Mouse (Mus musculus): ENCODE results near the gene Ksr1. TPM values are rescaled to one million over a fixed set of nuclear protein-coding genes. Genes with fewer than 3 reads are reported as not detected.

The Ksr1 gene
- polyA plus RNA-seq, 1 experiment from 2014 or later: 5.8 TPM

DNA sequence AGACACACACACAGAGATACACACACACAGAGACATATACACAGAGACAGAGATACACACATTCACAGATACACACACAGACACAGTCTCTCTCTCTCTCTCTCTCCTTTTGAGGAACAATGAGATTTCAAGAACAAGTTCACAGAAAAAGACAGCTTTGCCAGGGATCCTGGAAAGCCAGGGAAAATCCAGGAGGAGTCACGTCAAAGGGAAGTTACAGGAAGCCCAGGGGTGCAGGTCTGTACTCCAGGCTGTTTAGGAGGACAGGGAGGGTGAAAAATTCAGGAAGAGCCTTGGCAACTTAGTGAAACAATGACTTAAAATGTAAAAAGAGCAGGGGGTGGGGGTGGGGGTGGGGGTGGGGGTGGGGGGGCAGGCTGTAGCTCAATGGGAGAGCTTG is 56.5 kb downstream of the Ksr1 start:
- H3K4me2 ChIP-seq (ENCODE audit: low read length): no peak overlapping the region
- H3K27ac ChIP-seq (replicated peaks; ENCODE audit: low read depth, low read length): no peak overlapping the region
- no peaks in the 10 kb centered on the region for H3K4me1 ChIP-seq (ENCODE audit: control insufficient read depth, insufficient read depth, low read length)
- no peaks in the 10 kb centered on the region for H3K27me3 ChIP-seq (ENCODE audit: control insufficient read depth, insufficient read depth, low read length)
- H3K9ac ChIP-seq (replicated peaks; ENCODE audit: low read length): no peak overlapping the region
- no peak for ATAC-seq (ENCODE audit: low FRiP score, low TSS enrichment)
- no peaks in the 10 kb centered on the region for H3K36me3 ChIP-seq (ENCODE audit: control insufficient read depth, insufficient read depth, low read length)
- no peaks in the 10 kb centered on the region for H3K9me3 ChIP-seq (ENCODE audit: control insufficient read depth, low read length)
- 52% methylated on average over 1 of the region's 1 CpGs for WGBS
- no peak for DNase-seq
- no peak overlapping the region for H3K4me3 ChIP-seq (replicated peaks; ENCODE audit: low read depth, low read length)

DNA sequence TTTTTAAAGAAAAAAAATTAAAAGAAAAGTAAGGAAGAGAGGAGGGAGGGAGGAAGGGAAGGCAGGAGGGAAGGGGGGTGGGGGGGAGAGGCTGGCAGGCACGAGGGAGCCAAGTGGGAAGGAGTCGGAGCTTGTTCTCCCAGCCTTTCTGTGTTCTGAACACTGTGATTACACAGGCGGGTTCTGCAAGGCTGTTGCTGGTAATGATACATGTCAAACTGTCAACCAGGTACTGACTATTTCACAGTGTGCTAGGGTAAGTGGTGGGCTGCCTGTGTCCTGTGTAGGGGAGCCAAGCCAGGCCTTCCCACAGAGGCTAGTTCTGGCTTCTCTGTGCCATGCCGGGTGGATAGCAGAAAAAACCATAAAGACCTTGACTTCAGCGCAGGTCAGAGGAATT is 57.2 kb downstream of the Ksr1 start:
- DNase-seq (no peak), ATAC-seq (ENCODE audit: low FRiP score, low TSS enrichment) (no peak)
- H3K9ac ChIP-seq (replicated peaks; ENCODE audit: low read length): no peak overlapping the region; the same call in 1 of the 2 replicates
- no peak overlapping the region for H3K27ac ChIP-seq (replicated peaks; ENCODE audit: low read depth, low read length)
- H3K4me2 ChIP-seq (ENCODE audit: low read length): no peak overlapping the region
- H3K4me1 ChIP-seq (ENCODE audit: control insufficient read depth, insufficient read depth, low read length): no peaks in the 10 kb centered on the region
- no peaks in the 10 kb centered on the region for H3K36me3 ChIP-seq (ENCODE audit: control insufficient read depth, insufficient read depth, low read length)
- H3K27me3 ChIP-seq (ENCODE audit: control insufficient read depth, insufficient read depth, low read length): no peaks in the 10 kb centered on the region
- no peaks in the 10 kb centered on the region for H3K9me3 ChIP-seq (ENCODE audit: control insufficient read depth, low read length)
- H3K4me3 ChIP-seq (replicated peaks; ENCODE audit: low read depth, low read length): no peak overlapping the region
- WGBS: 52% methylated on average over 5 of the region's 5 CpGs

DNA sequence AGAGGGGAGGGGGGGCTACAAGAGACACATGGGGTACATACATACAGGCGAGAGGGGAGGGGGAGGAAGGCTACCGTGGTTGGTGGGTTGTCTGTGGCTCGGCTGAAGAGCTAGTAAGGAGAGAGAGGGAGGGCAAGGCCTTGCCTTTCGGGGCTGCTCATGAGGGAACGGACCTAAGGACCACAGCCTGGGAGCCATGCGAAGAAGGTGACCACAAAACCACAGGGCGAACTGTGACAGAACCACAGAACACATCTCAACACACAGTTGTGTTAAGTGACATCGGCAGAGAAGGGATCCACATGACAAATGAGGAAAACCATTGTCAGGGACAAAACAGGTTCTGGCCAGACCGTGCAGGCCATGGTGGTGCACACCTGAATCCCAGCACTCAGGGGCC is 57.9 kb downstream of the Ksr1 start:
- H3K4me1 ChIP-seq (ENCODE audit: control insufficient read depth, insufficient read depth, low read length): no peaks in the 10 kb centered on the region
- no peak overlapping the region for H3K4me2 ChIP-seq (ENCODE audit: low read length)
- DNase-seq: no peak
- H3K9ac ChIP-seq (replicated peaks; ENCODE audit: low read length): no peak overlapping the region
- H3K36me3 ChIP-seq (ENCODE audit: control insufficient read depth, insufficient read depth, low read length): no peaks in the 10 kb centered on the region
- no peak for ATAC-seq (ENCODE audit: low FRiP score, low TSS enrichment)
- H3K27me3 ChIP-seq (ENCODE audit: control insufficient read depth, insufficient read depth, low read length): no peaks in the 10 kb centered on the region
- H3K4me3 ChIP-seq (replicated peaks; ENCODE audit: low read depth, low read length): no peak overlapping the region
- H3K27ac ChIP-seq (replicated peaks; ENCODE audit: low read depth, low read length): no peak overlapping the region
- H3K9me3 ChIP-seq (ENCODE audit: control insufficient read depth, low read length): no peaks in the 10 kb centered on the region
- WGBS: 89% methylated on average over 9 of the region's 9 CpGs

DNA sequence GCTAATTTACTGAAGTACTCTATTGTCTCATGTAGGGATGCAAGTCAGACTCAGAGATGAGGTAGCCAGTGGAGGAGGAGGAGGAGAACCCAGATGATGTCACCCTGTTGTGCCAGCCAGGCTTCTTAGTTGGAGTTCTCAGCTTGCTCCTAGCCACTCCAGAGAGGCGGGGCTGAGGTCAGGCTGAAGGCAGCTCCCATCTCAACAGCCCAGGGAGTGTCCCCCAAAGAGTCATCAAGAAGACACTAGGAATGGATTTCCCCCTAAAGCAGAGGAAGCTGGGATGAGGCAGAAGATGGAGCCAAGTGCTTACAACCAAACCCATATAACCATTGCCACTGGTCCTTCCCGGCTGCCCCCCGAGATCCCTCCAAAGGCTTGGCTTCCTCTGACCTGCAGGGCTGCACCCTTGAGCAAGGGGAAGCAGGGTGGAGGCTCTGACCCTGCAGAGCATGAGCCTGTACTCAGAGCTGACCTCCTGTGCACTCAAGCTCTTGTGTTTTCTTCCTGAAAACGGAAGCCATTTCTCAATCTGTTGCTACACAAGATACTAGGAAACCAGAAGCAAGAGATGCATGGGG is 58.4 kb downstream of the Ksr1 start:
- H3K4me1 ChIP-seq (ENCODE audit: control insufficient read depth, insufficient read depth, low read length): no peaks in the 10 kb centered on the region
- no peak overlapping the region for H3K9ac ChIP-seq (replicated peaks; ENCODE audit: low read length)
- H3K27ac ChIP-seq (replicated peaks; ENCODE audit: low read depth, low read length): no peak overlapping the region
- DNase-seq: no peak
- H3K4me3 ChIP-seq (replicated peaks; ENCODE audit: low read depth, low read length): no peak overlapping the region
- no peak overlapping the region for H3K4me2 ChIP-seq (ENCODE audit: low read length)
- WGBS: 85% methylated on average over 4 of the region's 4 CpGs
- no peaks in the 10 kb centered on the region for H3K9me3 ChIP-seq (ENCODE audit: control insufficient read depth, low read length)
- no peaks in the 10 kb centered on the region for H3K36me3 ChIP-seq (ENCODE audit: control insufficient read depth, insufficient read depth, low read length)
- H3K27me3 ChIP-seq (ENCODE audit: control insufficient read depth, insufficient read depth, low read length): no peaks in the 10 kb centered on the region
- no peak for ATAC-seq (ENCODE audit: low FRiP score, low TSS enrichment)

DNA sequence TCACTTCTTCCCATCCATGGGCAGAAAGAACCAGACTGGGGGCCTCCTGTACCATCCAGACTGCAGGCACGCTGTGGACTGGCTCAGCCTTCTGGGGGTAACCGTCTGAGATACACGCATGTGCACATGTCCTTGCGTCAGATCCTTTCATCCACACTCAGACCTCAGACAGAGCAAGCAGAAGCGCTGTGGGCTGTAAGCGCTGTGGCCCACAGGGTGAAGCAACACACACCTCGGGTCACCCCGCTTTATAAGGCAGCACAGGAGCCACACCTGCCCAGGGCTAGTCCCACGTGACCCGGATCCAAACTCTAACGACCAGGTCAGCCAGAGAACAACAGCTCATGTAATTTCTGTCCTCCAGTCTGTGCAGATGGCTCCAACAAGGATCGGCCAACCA is 59.4 kb downstream of the Ksr1 start:
- H3K4me1 ChIP-seq (ENCODE audit: control insufficient read depth, insufficient read depth, low read length): no peaks in the 10 kb centered on the region
- H3K9me3 ChIP-seq (ENCODE audit: control insufficient read depth, low read length): no peaks in the 10 kb centered on the region
- H3K4me2 ChIP-seq (ENCODE audit: low read length): no peak overlapping the region
- no peak for DNase-seq
- WGBS: 93% methylated on average over 12 of the region's 12 CpGs
- H3K36me3 ChIP-seq (ENCODE audit: control insufficient read depth, insufficient read depth, low read length): no peaks in the 10 kb centered on the region
- H3K27me3 ChIP-seq (ENCODE audit: control insufficient read depth, insufficient read depth, low read length): no peaks in the 10 kb centered on the region
- no peak overlapping the region for H3K4me3 ChIP-seq (replicated peaks; ENCODE audit: low read depth, low read length)
- no peak for ATAC-seq (ENCODE audit: low FRiP score, low TSS enrichment)
- H3K9ac ChIP-seq (replicated peaks; ENCODE audit: low read length): no peak overlapping the region
- H3K27ac ChIP-seq (replicated peaks; ENCODE audit: low read depth, low read length): no peak overlapping the region

DNA sequence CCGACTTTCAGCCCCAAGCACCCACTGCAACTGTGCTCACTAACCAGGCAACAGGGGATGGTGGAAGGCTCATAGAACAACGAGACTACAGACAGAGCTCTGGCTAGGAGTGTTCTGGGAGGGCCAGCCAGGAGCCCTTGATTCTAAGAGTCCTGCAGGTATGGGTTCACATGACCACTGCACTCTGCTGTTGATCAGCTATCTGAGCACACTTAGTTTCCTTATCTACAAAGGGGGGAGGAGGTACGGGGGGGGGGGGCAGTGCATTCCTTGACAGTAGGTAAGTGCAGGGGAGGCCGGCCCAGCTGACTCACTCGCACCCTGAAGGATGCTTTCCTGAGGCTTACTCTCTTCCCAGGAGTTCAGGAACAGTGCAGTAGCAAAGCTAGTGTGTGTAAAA is 61.1 kb downstream of the Ksr1 start:
- H3K27me3 ChIP-seq (ENCODE audit: control insufficient read depth, insufficient read depth, low read length): no peaks in the 10 kb centered on the region
- no peak for DNase-seq
- H3K4me1 ChIP-seq (ENCODE audit: control insufficient read depth, insufficient read depth, low read length): no peaks in the 10 kb centered on the region
- WGBS: 81% methylated on average over 5 of the region's 5 CpGs
- no peak for ATAC-seq (ENCODE audit: low FRiP score, low TSS enrichment)
- no peak overlapping the region for H3K4me3 ChIP-seq (replicated peaks; ENCODE audit: low read depth, low read length)
- no peaks in the 10 kb centered on the region for H3K36me3 ChIP-seq (ENCODE audit: control insufficient read depth, insufficient read depth, low read length)
- H3K9me3 ChIP-seq (ENCODE audit: control insufficient read depth, low read length): no peaks in the 10 kb centered on the region
- H3K4me2 ChIP-seq (ENCODE audit: low read length): no peak overlapping the region
- H3K27ac ChIP-seq (replicated peaks; ENCODE audit: low read depth, low read length): no peak overlapping the region
- H3K9ac ChIP-seq (replicated peaks; ENCODE audit: low read length): no peak overlapping the region

DNA sequence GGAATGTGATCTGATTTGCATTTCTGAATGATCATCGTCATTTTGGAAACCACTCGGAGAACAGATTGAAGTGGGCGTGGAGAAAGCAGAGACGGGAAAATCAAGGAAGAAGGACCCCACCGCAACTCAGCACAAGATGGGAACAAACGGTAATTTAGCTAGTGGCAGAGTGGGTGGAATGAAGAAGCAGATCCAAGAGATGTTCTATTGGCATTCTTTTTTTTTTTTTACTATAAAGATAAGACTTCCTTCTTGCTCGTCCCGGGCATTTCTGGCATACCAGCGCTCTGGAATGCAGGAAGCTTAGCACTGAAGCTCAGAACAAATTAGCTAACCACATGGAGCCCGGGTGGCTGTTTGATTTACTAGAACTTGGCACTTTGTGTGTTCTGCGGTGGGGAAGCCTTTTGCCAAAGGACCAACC is 63.2 kb downstream of the Ksr1 start:
- Histone ChIP-seq H3K36me3 (ENCODE audit: control insufficient read depth, insufficient read depth, low read length) (no peaks in the 10 kb centered on the region), H3K4me2 (ENCODE audit: low read length) (no peak overlapping the region), H3K27ac (replicated peaks; ENCODE audit: low read depth, low read length) (no peak overlapping the region), H3K4me3 (replicated peaks; ENCODE audit: low read depth, low read length) (no peak overlapping the region), H3K9ac (replicated peaks; ENCODE audit: low read length) (no peak overlapping the region), H3K27me3 (ENCODE audit: control insufficient read depth, insufficient read depth, low read length) (no peaks in the 10 kb centered on the region), H3K4me1 (ENCODE audit: control insufficient read depth, insufficient read depth, low read length) (no peaks in the 10 kb centered on the region), H3K9me3 (ENCODE audit: control insufficient read depth, low read length) (no peaks in the 10 kb centered on the region)
- DNase-seq: no peak
- no peak for ATAC-seq (ENCODE audit: low FRiP score, low TSS enrichment)
- 85% methylated on average over 11 of the region's 11 CpGs for WGBS

DNA sequence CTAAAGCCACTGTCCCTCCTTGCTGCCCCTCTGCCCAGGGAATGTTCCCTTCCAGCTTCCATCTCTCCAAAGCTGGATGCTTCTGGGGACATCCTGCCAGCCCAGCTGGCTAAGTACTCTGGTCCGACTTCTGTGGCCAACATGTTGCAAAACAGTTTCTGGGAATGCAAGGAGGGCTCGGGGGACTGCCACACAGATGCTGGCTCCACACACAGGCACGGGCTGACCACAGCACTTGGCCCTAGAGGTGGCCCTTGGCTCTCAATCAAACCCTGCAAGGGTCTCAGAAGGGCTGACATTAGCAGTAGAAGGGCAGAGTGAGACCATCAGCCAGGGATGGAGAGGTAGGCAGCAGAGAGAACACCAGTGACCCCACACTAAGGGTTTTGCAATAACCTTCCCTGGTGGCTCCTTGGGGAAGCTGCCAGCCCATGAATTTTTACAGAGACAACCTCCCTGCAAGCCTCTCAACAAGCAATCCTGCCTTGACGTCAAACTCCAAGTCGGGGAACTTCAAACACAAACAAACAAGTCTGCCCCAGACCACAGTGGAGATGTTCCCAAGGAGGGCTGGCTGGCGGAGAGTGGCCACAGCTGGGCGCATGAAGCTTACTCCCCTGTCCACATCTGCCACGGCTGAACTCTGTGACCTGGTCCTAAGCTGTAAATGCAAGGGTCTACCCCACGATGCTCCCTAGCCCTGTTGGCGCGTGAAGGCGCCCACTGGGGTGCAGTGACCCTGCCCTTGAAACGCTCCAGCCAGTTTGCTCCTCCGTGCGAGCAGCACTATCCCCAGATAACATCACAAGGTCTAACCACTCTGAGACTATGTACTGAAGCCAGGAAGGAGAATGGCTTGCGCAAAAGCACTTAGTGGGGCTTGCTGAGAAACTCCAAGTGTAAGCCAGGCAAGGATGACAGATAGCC is 65.0 kb downstream of the Ksr1 start:
- no peak overlapping the region for H3K9ac ChIP-seq (replicated peaks; ENCODE audit: low read length)
- H3K36me3 ChIP-seq (ENCODE audit: control insufficient read depth, insufficient read depth, low read length): no peaks in the 10 kb centered on the region
- DNase-seq: no peak
- no peak overlapping the region for H3K4me3 ChIP-seq (replicated peaks; ENCODE audit: low read depth, low read length)
- WGBS: 78% methylated on average over 16 of the region's 16 CpGs
- H3K27me3 ChIP-seq (ENCODE audit: control insufficient read depth, insufficient read depth, low read length): no peaks in the 10 kb centered on the region
- no peak overlapping the region for H3K4me2 ChIP-seq (ENCODE audit: low read length)
- no peaks in the 10 kb centered on the region for H3K4me1 ChIP-seq (ENCODE audit: control insufficient read depth, insufficient read depth, low read length)
- H3K9me3 ChIP-seq (ENCODE audit: control insufficient read depth, low read length): no peaks in the 10 kb centered on the region
- ATAC-seq (ENCODE audit: low FRiP score, low TSS enrichment): no peak
- no peak overlapping the region for H3K27ac ChIP-seq (replicated peaks; ENCODE audit: low read depth, low read length)

DNA sequence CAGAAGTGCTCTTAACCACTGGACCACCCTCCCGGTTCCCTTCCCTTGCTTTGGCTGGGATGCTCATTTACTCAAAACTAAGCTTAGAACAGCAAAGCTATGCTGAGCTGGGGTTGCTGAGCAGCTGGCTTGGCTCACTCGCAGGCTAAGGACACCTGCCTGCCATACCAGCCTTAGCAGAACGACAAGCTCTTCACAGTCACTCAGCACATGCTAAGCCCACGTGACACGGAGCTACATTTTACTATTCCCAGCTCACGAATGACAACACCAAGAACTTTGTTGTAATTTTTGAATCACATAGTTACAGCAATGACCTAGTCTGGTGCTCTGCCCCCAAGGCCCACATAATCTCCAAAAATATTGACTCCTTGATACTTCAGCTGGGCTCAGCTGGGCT is 66.1 kb downstream of the Ksr1 start:
- 94% methylated on average over 6 of the region's 6 CpGs for WGBS
- no peaks in the 10 kb centered on the region for H3K4me1 ChIP-seq (ENCODE audit: control insufficient read depth, insufficient read depth, low read length)
- no peaks in the 10 kb centered on the region for H3K9me3 ChIP-seq (ENCODE audit: control insufficient read depth, low read length)
- ATAC-seq (ENCODE audit: low FRiP score, low TSS enrichment) (no peak), DNase-seq (no peak)
- no peak overlapping the region for H3K4me3 ChIP-seq (replicated peaks; ENCODE audit: low read depth, low read length)
- no peaks in the 10 kb centered on the region for H3K27me3 ChIP-seq (ENCODE audit: control insufficient read depth, insufficient read depth, low read length)
- no peak overlapping the region for H3K9ac ChIP-seq (replicated peaks; ENCODE audit: low read length)
- H3K36me3 ChIP-seq (ENCODE audit: control insufficient read depth, insufficient read depth, low read length): no peaks in the 10 kb centered on the region
- no peak overlapping the region for H3K27ac ChIP-seq (replicated peaks; ENCODE audit: low read depth, low read length)
- H3K4me2 ChIP-seq (ENCODE audit: low read length): no peak overlapping the region
